Mouse (Mus musculus): ENCODE data around the gene Olfr794. TPM values are rescaled to one million over a fixed set of nuclear protein-coding genes. Genes with fewer than 3 reads are reported as not detected.

Olfr794 gene
- total RNA-seq (2017): 0.25 TPM in 1 of 2 replicates, not detected in the other

DNA sequence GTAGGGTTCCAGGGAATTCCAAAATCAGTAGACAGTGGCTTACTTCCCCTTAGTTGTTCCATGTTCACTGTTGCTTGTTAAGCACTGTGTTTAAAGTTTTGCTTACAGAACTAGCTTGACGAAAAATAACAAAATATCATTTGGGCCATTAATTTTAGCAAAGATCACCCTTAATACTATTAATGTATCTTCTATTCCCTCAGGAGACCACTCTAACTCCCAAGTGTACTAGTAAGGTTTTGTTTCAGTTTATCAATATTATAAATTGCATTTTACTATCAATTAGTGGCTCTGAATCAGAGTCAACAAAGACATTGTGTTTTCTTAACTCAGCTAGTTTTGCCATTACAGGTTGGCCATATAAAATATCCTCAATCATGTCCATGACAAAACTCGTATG is at the start of gene Olfr794:
Gene Olfr794, plus strand, starts transcription at position 301 of the 400 bp plus-strand sequence.
- no peak for ATAC-seq (ENCODE audit: extremely low read depth, insufficient number of reproducible peaks, low FRiP score, poor library complexity, severe bottlenecking)

DNA sequence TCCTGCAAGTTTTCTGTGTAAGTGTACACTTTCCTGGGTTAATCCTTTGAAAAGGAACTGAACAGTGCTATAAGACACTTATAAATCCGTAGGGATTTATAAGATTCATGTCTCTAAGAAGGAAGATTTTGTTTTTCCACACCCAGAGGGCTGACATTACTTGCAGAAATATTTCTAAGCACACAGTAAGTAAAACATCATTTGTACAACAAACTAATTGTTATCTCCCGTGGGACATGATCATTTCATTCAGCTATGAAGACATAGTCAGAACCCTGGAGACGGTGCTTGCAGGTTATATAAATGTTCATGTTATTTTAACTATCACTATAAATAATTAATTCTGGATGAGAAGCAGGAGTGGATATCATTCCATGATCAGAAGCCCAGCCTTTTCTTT is 46.0 kb upstream of the Olfr794 start, which contains the start of gene Olfr791:
Gene Olfr791, plus strand, starts transcription at position 301 of the 400 bp plus-strand sequence.
- ATAC-seq (ENCODE audit: extremely low read depth, insufficient number of reproducible peaks, low FRiP score, poor library complexity, severe bottlenecking): no peak

DNA sequence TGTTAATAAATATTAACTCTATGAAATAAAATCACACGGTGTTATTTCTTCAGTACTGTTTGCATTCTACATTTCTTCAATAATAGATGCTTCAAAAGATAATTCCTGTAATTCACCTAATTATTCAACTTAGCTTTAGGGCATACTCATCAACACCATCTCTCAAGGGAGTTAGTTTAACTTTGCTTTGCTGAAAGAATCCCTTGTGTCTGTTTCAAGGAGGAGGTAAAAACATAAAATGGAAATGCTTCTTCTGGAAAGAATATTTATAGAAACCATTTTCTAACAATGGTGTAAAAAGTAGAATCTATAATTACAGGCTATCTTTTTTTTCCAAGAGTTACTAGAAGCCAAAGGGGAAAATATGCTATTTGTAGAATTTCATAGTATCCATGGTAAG is 28.6 kb upstream of the Olfr794 start, which contains the start of gene Olfr792:
Gene Olfr792, plus strand, starts transcription at position 301 of the 400 bp plus-strand sequence.
- no peak for ATAC-seq (ENCODE audit: extremely low read depth, insufficient number of reproducible peaks, low FRiP score, poor library complexity, severe bottlenecking)

DNA sequence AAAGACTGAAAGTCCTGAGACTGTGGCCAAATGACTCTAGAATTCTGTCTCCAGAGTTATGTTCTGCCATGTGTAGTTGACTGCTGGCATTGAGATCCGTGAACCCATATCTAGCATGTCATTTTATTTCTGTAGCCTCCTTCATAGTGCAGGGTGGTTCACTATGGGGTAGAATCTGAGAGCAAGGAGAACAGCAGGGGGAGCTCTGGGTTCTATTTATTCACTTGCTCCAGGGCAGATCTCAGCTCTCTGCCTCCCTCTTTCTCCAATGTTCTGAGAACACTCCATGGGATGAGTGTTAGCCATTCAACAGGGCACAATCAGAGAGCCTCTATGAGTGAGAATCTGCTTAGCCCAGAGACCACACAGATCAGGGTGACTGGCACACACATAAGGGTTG is 18.1 kb upstream of the Olfr794 start:
- ATAC-seq (ENCODE audit: extremely low read depth, insufficient number of reproducible peaks, low FRiP score, poor library complexity, severe bottlenecking): no peak

DNA sequence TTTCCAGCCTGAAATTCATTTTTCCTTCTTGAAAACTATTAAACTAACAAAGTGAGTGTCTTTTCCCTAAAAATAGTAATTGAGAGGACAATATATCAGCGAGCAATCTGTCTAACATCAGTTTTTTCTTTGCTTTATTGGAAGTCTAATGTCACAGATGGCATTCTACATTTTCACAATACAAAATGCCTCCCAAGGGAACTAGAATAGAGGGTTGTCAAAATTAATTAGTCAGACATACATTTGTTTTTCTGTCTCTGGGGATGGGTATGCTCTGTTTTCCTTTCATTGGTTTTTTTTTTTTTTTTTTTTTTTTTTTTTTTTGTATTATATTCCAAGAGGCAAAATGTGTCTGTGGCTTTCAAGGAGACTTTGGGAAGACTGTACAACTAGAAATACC is 9.6 kb downstream of the Olfr794 start:
- no peak for ATAC-seq (ENCODE audit: extremely low read depth, insufficient number of reproducible peaks, low FRiP score, poor library complexity, severe bottlenecking)

DNA sequence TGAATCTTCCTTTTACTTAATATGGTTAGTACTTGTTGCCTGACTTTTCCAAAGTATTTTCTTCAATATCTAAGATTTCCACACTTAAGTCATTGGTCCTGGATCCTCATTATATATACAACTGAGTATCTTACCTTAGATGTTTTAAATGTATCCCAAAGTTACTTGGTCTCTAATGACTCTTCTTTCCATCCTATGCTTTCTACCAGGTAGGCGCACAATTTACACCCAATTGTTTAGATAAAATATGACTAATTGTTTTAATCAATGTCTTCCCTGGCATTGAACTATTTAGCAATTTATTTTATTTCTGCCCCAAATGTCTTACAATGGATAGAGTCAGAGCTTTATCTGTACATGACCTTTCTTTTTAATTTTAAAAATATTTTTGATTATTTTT is 45.0 kb downstream of the Olfr794 start, which contains the start of gene Olfr796:
Gene Olfr796, minus strand, starts transcription at position 101 of the 400 bp plus-strand sequence.
- ATAC-seq (ENCODE audit: extremely low read depth, insufficient number of reproducible peaks, low FRiP score, poor library complexity, severe bottlenecking): no peak

DNA sequence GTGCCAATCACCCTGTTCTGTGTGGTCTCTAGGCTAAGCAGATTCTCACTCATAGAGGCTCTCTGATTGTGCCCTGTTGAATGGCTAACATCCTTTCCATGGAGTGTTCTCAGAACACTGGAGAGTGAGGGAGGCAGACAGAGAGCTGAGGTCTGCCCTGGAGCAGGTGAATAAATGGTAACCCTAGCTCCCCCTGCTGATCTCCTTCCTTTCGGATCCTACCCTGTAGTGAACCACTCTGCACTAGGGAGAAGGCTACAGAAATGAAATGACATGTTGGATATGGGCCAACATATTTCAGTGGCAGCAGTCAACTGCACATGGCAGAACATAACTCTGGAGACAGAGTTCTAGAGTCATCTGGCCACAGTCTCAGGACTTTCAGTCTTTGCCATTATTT is 54.3 kb downstream of the Olfr794 start:
- ATAC-seq (ENCODE audit: extremely low read depth, insufficient number of reproducible peaks, low FRiP score, poor library complexity, severe bottlenecking): no peak

Other genes with a start within 250 kb of the Olfr794 start
- not detected in 2 replicates for gene Olfr780, start 249.5 kb upstream of the Olfr794 start, total RNA-seq (2017)
- not detected in 2 replicates for gene Olfr781, start 238.8 kb upstream of the Olfr794 start, total RNA-seq (2017)
- not detected in 2 replicates for gene Olfr782, start 218.8 kb upstream of the Olfr794 start, total RNA-seq (2017)
- gene Olfr784, start 183.6 kb upstream of the Olfr794 start, total RNA-seq (2017): not detected in 2 replicates
- not detected in 2 replicates for gene Olfr785, start 162.2 kb upstream of the Olfr794 start, total RNA-seq (2017)
- gene Olfr786, start 140.3 kb upstream of the Olfr794 start, total RNA-seq (2017): not detected in 2 replicates
- not detected in 2 replicates for gene Olfr787, start 105.8 kb upstream of the Olfr794 start, total RNA-seq (2017)
- not detected in 2 replicates for gene Olfr788, start 96.7 kb upstream of the Olfr794 start, total RNA-seq (2017)
- gene Olfr789, start 82.9 kb upstream of the Olfr794 start, total RNA-seq (2017): not detected in 2 replicates
- not detected in 2 replicates for gene Olfr790, start 69.2 kb upstream of the Olfr794 start, total RNA-seq (2017)
- not detected in 2 replicates for gene Olfr791, start 45.9 kb upstream of the Olfr794 start, total RNA-seq (2017)
- gene Olfr792, start 28.5 kb upstream of the Olfr794 start, total RNA-seq (2017): not detected in 2 replicates
- gene Olfr796, start 44.9 kb downstream of the Olfr794 start, total RNA-seq (2017): not detected in 2 replicates
- gene Olfr798, start 60.3 kb downstream of the Olfr794 start, total RNA-seq (2017): not detected in 2 replicates
- gene Olfr799, start 69.8 kb downstream of the Olfr794 start, total RNA-seq (2017): 0.81 TPM in 1 of 2 replicates, not detected in the other
- gene Olfr800, start 90.0 kb downstream of the Olfr794 start, total RNA-seq (2017): not detected in 2 replicates
- 0.12 TPM in 1 of 2 replicates, not detected in the other for gene Olfr801, start 106.2 kb downstream of the Olfr794 start, total RNA-seq (2017)
- gene Olfr802, start 120.5 kb downstream of the Olfr794 start, total RNA-seq (2017): not detected in 2 replicates
- gene Olfr803, start 126.6 kb downstream of the Olfr794 start, total RNA-seq (2017): 0.35 TPM in 1 of 2 replicates, not detected in the other
- 0.12 TPM in 1 of 2 replicates, not detected in the other for gene Olfr804, start 135.6 kb downstream of the Olfr794 start, total RNA-seq (2017)
- not detected in 2 replicates for gene Olfr805, start 161.7 kb downstream of the Olfr794 start, total RNA-seq (2017)
- 0.23 TPM in 1 of 2 replicates, not detected in the other for gene Olfr806, start 174.3 kb downstream of the Olfr794 start, total RNA-seq (2017)
- not detected in 2 replicates for gene Olfr807, start 190.1 kb downstream of the Olfr794 start, total RNA-seq (2017)
- not detected in 2 replicates for gene Olfr808, start 197.8 kb downstream of the Olfr794 start, total RNA-seq (2017)
- gene Olfr809, start 207.0 kb downstream of the Olfr794 start, total RNA-seq (2017): 0.35 TPM in 1 of 2 replicates, not detected in the other
- not detected in 2 replicates for gene Olfr810, start 227.3 kb downstream of the Olfr794 start, total RNA-seq (2017)
- gene Olfr811, start 236.7 kb downstream of the Olfr794 start, total RNA-seq (2017): not detected in 2 replicates